ENCODE assay signal across 20 mouse cellular contexts in the genomic region with DNA sequence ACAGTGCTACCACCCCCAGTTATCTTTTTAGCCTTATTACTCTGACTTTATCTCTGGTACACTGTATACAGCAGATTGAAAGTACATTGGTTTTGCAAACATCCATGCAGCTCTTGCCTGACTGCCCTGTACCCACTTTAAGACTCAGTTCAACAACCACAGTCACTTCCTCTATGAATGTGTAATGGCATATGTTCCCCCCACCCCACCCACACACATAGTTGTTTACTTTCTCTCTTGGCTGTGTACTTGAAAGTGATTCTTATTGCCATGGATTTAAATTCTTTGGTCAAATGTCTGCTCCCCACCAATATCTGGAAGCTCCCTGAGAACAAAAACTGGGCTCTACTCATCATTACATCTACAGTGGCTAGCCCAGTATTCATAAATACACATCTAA. TPM values are rescaled to one million over a fixed set of nuclear protein-coding genes. Genes with fewer than 3 reads are reported as not detected.
DNase-seq lines count a peak whose midpoint lies in the region; ATAC-seq and TF ChIP-seq lines count a peak whose summit lies in the region.
"Had no signal": no experiment of that assay in that cellular context is flagged by ENCODE, and none has a peak within 500 bp of the region (broad histone marks: within the 10 kb centered on the region; RNA-seq: fewer than 3 reads in every experiment).

No protein-coding gene starts in this region.

- no peaks in the 10 kb centered on the region for H3K9me3 ChIP-seq in hindbrain, embryonic 16.5 days (ENCODE audit: control insufficient read depth, low read length)
- H3K9me3 ChIP-seq: G1E; heart, embryonic 13.5 days; kidney, embryonic 15.5 days; midbrain, embryonic 10.5 days had no signal

- ATAC-seq in inflammation-experienced regulatory T-cells, adult 6 months, result peak; percentile 95
- no peak for ATAC-seq in hindbrain, embryonic 16.5 days
- ATAC-seq: forebrain, embryonic 14.5 days; liver, postnatal 0 days had no signal

- no peak overlapping the region for H3K9ac ChIP-seq in hindbrain, embryonic 16.5 days (ENCODE audit: low read depth, low read length)
- H3K9ac ChIP-seq: heart, embryonic 13.5 days; kidney, embryonic 15.5 days; liver, postnatal 0 days had no signal

- H3K4me3 ChIP-seq in lung, adult 2 months (replicated peaks; ENCODE audit: extremely low read depth, low read depth, low read length), result no peak overlapping the region
- no peak overlapping the region for H3K4me3 ChIP-seq in hindbrain, embryonic 16.5 days (ENCODE audit: low read length)
- H3K4me3 ChIP-seq: erythroblast, embryonic 14.5 days; heart, embryonic 13.5 days; kidney, embryonic 15.5 days; midbrain, embryonic 10.5 days had no signal

- DNase-seq in lung, postnatal 25 days (ENCODE audit: low spot score), result peak; percentile 16
- no peak for DNase-seq in lung, adult 2 months
- DNase-seq in Muller cell, postnatal 12 days (ENCODE audit: inconsistent ontology term), result peak; percentile 28
- DNase-seq in splenic B cell, adult 2 months (ENCODE audit: low read depth, low spot score), result peak; percentile 62
- DNase-seq in left cerebral cortex, postnatal 14 days (ENCODE audit: low spot score in 2 of 2), result no peak
- DNase-seq: adrenal gland, adult 8-10 months; cerebellum, adult 11-12 months; cerebellum, postnatal 36 days; heart, postnatal 36 days; liver; liver, postnatal 0 days; thymus, postnatal 25 days had no signal

- TF ChIP-seq POLR2A in lung, adult 2 months (IDR thresholded peaks at IDR 0.05; ENCODE audit: borderline replicate concordance, extremely low read depth, low read depth, low read length), result no peak

- TF ChIP-seq CTCF in lung, adult 2 months (IDR thresholded peaks at IDR 0.05; ENCODE audit: insufficient read depth, low read length), result no peak

- H3K36me3 ChIP-seq in splenic B cell, adult 2 months (ENCODE audit: control insufficient read depth, insufficient read depth, low read length, poor library complexity, severe bottlenecking), result no peaks in the 10 kb centered on the region
- no peaks in the 10 kb centered on the region for H3K36me3 ChIP-seq in hindbrain, embryonic 16.5 days (ENCODE audit: control insufficient read depth, insufficient read depth, low read length)
- H3K36me3 ChIP-seq: G1E; heart, embryonic 13.5 days; kidney, embryonic 15.5 days; midbrain, embryonic 10.5 days had no signal

- H3K27me3 ChIP-seq in splenic B cell, adult 2 months (ENCODE audit: control insufficient read depth, insufficient read depth, low read length, poor library complexity, severe bottlenecking), result no peaks in the 10 kb centered on the region
- no peaks in the 10 kb centered on the region for H3K27me3 ChIP-seq in hindbrain, embryonic 16.5 days (replicated peaks; ENCODE audit: control insufficient read depth, insufficient read depth, low read length)
- H3K27me3 ChIP-seq: heart, embryonic 13.5 days had no signal

- no peak overlapping the region for H3K27ac ChIP-seq in hindbrain, embryonic 16.5 days (ENCODE audit: low read depth, low read length)
- H3K27ac ChIP-seq: heart, embryonic 13.5 days; kidney, embryonic 15.5 days; midbrain, embryonic 10.5 days had no signal

- H3K4me1 ChIP-seq in lung, adult 2 months (ENCODE audit: control insufficient read depth, insufficient read depth, low read length), result peaks cover 2% of the 10 kb centered on the region; the same call in 1 of the 2 replicates
- no peaks in the 10 kb centered on the region for H3K4me1 ChIP-seq in hindbrain, embryonic 16.5 days (ENCODE audit: control insufficient read depth, insufficient read depth, low read depth, low read length)
- H3K4me1 ChIP-seq: heart, embryonic 13.5 days; kidney, embryonic 15.5 days; midbrain, embryonic 10.5 days had no signal

- no peak overlapping the region for H3K4me2 ChIP-seq in hindbrain, embryonic 16.5 days (ENCODE audit: low read length)
- H3K4me2 ChIP-seq: heart, embryonic 13.5 days; kidney, embryonic 15.5 days had no signal

- intact Hi-C loops in left cerebral cortex, postnatal 14 days (cut with DNase I), result no loop called here

RNA-seq across cellular contexts. Expression of a gene that starts 10.6 kb away (rescaled TPM):
- polyA plus RNA-seq in lung, adult 2 months (2012; rRNA removed), result 14.6 and 19.2 TPM in 2 replicates
- 10 to 100 TPM in 1 of 3 experiments, 1 to 10 TPM in 2; 7.0 to 11.7 (median 8.6) TPM for polyA plus RNA-seq in inflammation-experienced regulatory T-cells, adult 6 months (2017; shearing (Covaris generic))
- 10 to 100 TPM; 49.3 to 49.9 TPM for total RNA-seq in left cerebral cortex, postnatal 14 days (2021)
- 3.2 and 3.6 TPM in 2 replicates for polyA plus RNA-seq in hindbrain, embryonic 16.5 days (2015; fragmentation: Nextera tagmentation; extraction: Ambion mirVana)

Comparison
In these comparisons a context has a peak if more than half of its experiments do, and no peak if none do; other contexts are left out.
1. DNase-seq: peak in lung, postnatal 25 days (single experiment), Muller cell, postnatal 12 days (single experiment) and splenic B cell, adult 2 months (single experiment); none in lung, adult 2 months (single experiment) and left cerebral cortex, postnatal 14 days (0 of 2).